Mouse (Mus musculus) brain, embryonic 14.5 days (tissue): ENCODE data around the gene Icam5.

ENCODE experiments used
- CTCF ChIP-seq: fragments of 200-500 bp; IDR thresholded peaks from 2 replicates; pipeline ENCODE4 v1.5.1; 2012; ENCODE audit warnings: inconsistent platforms, mild to moderate bottlenecking, moderate library complexity, borderline replicate concordance; ENCODE audit not compliant: insufficient read depth, insufficient read length; ENCODE audit errors: extremely low read depth
- POLR2A ChIP-seq: fragments of 200-500 bp; IDR thresholded peaks from 2 replicates; pipeline ENCODE4 v1.6.1; 2012; ENCODE audit warnings: mild to moderate bottlenecking, inconsistent platforms, borderline replicate concordance; ENCODE audit not compliant: poor library complexity, insufficient read depth, insufficient read length, severe bottlenecking; ENCODE audit errors: extremely low read depth

DNA sequence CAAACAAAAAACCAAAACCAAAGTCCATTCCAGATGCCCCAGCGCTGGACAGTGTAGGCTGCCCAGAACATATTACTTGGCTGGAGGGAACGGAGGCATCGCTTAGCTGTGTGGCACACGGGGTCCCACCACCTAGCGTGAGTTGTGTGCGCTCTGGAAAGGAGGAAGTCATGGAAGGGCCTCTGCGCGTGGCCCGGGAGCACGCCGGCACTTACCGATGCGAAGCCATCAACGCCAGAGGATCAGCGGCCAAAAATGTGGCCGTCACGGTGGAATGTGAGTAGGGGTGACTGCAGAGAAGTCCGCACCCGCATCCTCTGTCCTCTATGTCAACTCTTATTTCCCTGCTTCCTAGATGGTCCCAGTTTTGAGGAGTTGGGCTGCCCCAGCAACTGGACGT lies 4.3 kb downstream of the Icam5 start:
- TF ChIP-seq CTCF (no peak), POLR2A (no peak)
